27 mouse cellular contexts compared by ENCODE assay signal in genomic region chr1:31382192-31382591, GRCm38 (mm10).
"Had no signal": no experiment of that assay in that cellular context is flagged by ENCODE, and none has a peak within 500 bp of the region (broad histone marks: within the 10 kb centered on the region; RNA-seq: fewer than 3 reads in every experiment).

No protein-coding gene starts in this region.

- DNase-seq: cerebellum, adult 9-10 months; cerebellum, adult 9-11 months; cerebellum, postnatal 10 days; cerebellum, postnatal 14 days; cerebellum, postnatal 25 days; cerebellum, postnatal 36 days; embryo, embryonic 11 days; forebrain, postnatal 0 days; gastrocnemius, adult 2 months; gastrocnemius, postnatal 10 days; gastrocnemius, postnatal 14 days; gastrocnemius, postnatal 25 days; gastrocnemius, postnatal 36 days; heart, adult 11 months; heart, adult 18-20 months; heart, adult 2 months had no signal

- H3K4me3 ChIP-seq: embryonic facial prominence, embryonic 10.5 days; embryonic facial prominence, embryonic 12.5 days; embryonic facial prominence, embryonic 13.5 days; embryonic facial prominence, embryonic 15.5 days; erythroblast, embryonic 14.5 days; forebrain, embryonic 10.5 days; forebrain, embryonic 12.5 days; forebrain, embryonic 13.5 days; forebrain, embryonic 15.5 days; gastrocnemius, adult 2 months; heart, adult 2 months had no signal

- H3K4me1 ChIP-seq: embryonic facial prominence, embryonic 10.5 days; embryonic facial prominence, embryonic 12.5 days; embryonic facial prominence, embryonic 13.5 days; embryonic facial prominence, embryonic 15.5 days; forebrain, embryonic 10.5 days; forebrain, embryonic 12.5 days; forebrain, embryonic 13.5 days; forebrain, embryonic 15.5 days had no signal

- ATAC-seq: forebrain, embryonic 13.5 days; forebrain, embryonic 14.5 days; forebrain, embryonic 15.5 days; forebrain, embryonic 16.5 days; forebrain, postnatal 0 days had no signal
